Mouse (Mus musculus): ENCODE results near the gene Lyar.
A peak's percentile ranks its signal among the peaks of the same experiment; 100 is the strongest.

The Lyar gene

DNA sequence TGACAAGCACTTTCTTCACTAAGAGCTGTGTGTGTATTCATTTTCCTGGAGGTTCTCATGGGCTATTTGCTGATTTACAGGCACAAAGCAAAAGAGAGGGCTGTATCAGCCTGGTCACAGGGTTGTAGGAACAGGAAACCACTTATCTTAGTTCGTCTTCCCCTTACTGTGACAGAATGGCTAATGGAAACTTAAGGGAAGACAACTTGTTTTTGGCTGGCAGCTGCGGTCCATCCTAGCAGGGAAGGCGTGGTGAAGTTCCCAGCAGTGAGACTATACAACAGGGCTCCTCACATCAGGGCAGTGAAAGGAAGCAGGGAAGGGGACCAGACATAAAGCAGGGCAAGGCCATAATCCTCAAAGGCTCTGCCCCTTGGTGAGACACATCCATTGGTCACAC lies 35.4 kb downstream of the Lyar start:
- no peak for DNase-seq (ENCODE audit: low spot score in 2 of 2)

- no peak for DNase-seq (ENCODE audit: low spot score in 2 of 2)
Observed at GRCm38 (mm10) chr5:38256551-38256950, 36.3 kb downstream of the Lyar start.

DNA sequence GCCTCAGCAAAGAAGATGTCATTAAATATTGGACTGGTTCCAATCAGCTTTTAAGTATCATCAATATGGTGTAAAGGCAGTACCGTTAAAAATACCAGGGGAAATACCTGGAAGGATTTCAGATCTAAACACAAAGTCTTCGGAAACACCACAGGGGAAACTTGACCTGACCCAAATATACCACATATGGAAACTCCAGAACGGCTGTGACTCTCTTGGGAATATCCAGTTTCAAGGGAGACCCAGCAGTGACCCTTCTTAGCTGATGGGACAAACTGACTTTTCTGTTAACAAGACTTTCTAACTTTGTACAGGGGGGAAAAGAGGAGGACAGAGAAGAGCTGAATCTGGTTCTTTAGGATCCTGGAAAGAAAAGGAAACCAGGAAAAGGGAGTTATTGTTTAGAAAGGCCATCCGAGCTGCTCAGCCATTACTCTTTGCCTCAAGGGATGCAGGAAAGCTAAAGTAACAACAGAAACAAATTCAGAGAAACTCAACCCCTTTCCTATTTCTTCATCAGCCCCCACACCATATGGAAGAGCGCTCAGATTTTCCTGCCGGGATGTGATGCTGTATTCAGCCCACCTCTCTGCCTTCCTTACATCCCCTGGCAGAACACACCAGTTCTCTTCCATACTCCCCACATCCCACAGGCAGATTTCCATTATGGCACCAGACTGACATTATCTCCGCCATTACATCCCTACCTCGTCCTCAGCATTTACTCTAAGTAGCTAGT lies 37.9 kb downstream of the Lyar start:
- DNase-seq (ENCODE audit: low spot score in 2 of 2): no peak

- no peak for DNase-seq (ENCODE audit: low spot score in 2 of 2)
Observed at GRCm38 (mm10) chr5:38258773-38259146, 38.5 kb downstream of the Lyar start.

DNA sequence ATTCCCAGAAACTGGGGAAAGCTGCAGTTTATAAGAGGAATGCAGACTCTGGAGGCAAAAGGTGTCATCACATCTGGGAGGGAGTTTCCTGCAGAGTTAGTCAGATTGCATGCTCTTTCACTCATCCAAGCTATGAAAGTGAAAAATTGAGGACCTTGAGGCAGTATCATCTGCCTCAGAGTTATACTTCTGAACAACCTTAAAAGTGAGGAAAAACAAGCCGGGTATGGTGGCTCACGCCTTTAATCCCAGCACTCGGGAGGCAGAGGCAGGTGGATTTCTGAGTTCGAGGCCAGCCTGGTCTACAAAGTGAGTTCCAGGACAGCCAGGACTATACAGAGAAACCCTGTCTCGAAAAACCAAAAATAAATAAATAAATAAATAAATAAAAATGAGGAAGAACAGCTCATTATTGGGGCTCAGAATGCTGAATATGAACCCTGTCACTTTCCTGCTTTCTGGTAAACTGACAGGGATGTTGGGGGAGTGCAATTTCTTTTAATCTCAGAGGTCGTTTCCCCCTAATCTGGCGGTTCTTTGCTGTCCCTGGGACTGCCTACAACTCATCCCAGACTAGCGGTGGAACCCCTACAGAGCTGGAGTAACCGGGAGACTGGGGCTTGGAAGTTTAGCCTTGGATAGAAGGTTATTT lies 39.3 kb downstream of the Lyar start:
- DNase-seq (ENCODE audit: low spot score in 2 of 2): no peak

DNA sequence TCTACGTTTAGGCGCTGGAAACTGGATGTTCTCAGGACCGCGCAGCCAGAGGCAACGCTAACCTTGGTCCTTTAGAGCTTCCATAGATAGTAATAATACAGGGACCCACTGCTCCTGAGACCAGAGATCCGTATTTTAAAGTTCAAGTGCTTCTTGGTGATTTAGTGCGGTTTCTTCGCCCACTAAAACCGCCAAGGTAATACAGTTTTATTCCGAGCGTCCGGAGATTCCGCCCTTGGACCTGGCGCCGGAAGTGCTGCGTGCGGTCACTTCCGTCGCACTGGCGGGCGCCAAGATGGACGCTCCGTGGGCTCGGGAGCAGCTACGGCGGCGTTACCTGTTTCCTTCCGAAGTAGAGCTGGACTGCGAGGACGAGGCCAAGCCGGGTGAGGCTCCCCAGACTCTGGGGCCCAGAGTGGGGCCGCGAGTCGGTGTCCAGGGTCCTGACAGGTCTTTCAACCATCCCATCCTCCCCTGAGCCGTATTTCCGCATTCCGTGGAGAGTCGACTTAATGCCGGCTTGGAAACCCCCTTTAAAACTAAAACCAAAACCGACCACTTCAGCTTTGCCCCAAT lies 39.9 kb downstream of the Lyar start, which contains the start of gene Tmem128:
Tmem128 (plus strand) TSS at position 79 of the 576 bp plus-strand sequence.
- peak in 1 of 2 experiments; percentile 62 for DNase-seq (ENCODE audit: low spot score in 2 of 2)

DNA sequence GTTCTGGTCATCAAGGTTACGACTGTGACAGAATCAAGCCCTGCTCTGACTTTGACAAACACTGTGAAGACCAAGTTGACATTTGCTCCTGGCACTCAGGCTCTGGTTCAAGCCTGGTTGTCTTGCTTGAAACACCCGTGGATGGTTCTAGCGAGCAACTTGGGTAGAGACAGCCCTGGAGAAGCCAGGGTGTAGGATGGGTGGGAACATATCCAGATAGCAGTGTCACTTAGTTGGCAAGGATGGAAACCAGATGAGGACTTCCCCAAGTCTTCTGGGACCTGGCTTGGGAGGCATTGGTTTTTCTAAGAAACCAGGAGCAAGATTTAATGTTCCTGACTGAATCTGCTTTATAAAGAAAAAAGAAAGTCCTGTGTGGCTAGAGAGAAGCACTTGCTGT lies 50.7 kb downstream of the Lyar start:
- no peak for DNase-seq (ENCODE audit: low spot score in 2 of 2)

DNA sequence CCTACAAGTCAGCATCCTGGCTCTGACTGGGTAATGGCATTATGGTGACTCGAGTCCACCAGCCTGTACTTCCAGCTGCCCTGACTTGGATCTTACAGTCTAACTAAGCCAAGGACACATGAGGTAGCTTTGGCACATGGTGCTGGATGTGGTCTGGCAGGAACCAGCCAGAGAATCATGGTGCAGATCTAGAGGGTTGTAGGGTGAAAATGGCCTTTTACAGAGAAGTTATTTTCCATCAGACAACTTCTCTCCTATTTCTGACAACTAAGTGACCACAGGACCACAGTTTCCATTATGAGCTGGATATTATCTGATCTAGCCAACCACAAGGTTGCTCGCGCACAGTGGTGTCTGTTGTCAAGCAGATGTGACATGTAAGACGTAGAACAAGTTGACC lies 53.6 kb downstream of the Lyar start:
- no peak for DNase-seq (ENCODE audit: low spot score in 2 of 2)

DNA sequence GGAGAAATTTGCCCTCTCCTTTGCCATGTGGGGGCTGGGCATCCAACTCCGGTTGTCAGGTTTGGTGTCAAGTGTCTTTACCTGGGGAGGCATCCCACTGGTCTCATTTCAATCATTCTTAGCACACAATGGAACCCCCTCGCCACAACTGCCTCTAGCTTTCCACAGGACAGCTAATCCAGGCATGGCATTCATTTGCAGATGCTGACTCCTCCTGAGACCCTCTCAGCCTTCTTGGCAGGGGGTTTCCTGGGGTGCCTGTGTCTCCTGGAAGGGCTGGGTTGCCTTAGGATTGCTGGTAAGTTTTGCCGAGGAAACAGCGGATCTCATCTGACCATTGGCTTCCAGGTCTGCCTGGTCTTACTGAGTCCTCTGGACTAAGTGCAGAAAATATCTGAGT lies 55.5 kb downstream of the Lyar start, which contains the start of gene Otop1:
Otop1 (plus strand) TSS at position 202 of the 400 bp plus-strand sequence.
- no peak for DNase-seq (ENCODE audit: low spot score in 2 of 2)

DNA sequence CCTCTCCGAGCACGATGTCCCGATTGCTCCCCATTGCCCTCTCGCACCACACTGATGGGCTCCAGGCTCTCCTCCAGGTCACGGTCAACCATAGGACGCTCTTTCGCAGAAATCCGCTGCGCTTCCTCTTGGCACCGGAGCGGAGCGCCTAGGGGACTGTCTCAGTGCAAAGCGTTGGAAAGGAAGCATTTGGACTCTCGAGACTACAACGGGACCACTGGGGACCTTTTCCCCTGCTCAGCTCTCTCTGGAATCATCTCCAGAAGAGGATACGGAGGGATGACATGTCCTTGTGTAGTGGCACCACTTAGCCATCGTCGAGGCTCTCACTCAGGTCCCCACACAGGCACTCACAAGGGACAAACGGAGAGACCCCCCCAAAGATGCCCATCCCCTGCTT lies 56.2 kb downstream of the Lyar start:
- no peak for DNase-seq (ENCODE audit: low spot score in 2 of 2)

- no peak for DNase-seq (ENCODE audit: low spot score in 2 of 2)
Observed at GRCm38 (mm10) chr5:38277098-38277866, 57.0 kb downstream of the Lyar start.

GRCm38 (mm10) chr5:38277936-38278600 lies 57.8 kb downstream of the Lyar start:
- no peak for DNase-seq (ENCODE audit: low spot score in 2 of 2)

GRCm38 (mm10) chr5:38280075-38280474 lies 59.8 kb downstream of the Lyar start:
- no peak for DNase-seq (ENCODE audit: low spot score in 2 of 2)

All from frontal cortex, postnatal 10 days (tissue).